Mouse (Mus musculus): ENCODE measurements at regions not wholly inside any gene's neighbourhood (a gene's known extent, or its start where the extent isn't known, plus 50 kb on each side); places are given as distances from the start of the nearest gene placed in this dataset.

GRCm38 (mm10) chr3:21361069-21361468 lies 715.4 kb upstream of the Tbl1xr1 start:
- Histone ChIP-seq H3K4me3 (ENCODE audit: insufficient read depth, low read length) (no peak overlapping the region), H3K4me1 (ENCODE audit: control insufficient read depth, insufficient read depth, low read length) (no peaks in the 10 kb centered on the region), H3K27ac (ENCODE audit: insufficient read depth, low read length) (no peak overlapping the region)
- no peak for TF ChIP-seq CTCF (IDR thresholded peaks at IDR 0.05; ENCODE audit: borderline replicate concordance, insufficient read depth, low read length)
- TF ChIP-seq POLR2A (IDR thresholded peaks at IDR 0.05; ENCODE audit: low read depth, low read length), result no peak

- no peak overlapping the region; the same call in 1 of the 2 replicates for H3K27ac ChIP-seq (ENCODE audit: insufficient read depth, low read length)
- H3K4me1 ChIP-seq (ENCODE audit: control insufficient read depth, insufficient read depth, low read length), result no peaks in the 10 kb centered on the region
- TF ChIP-seq CTCF (IDR thresholded peaks at IDR 0.05; ENCODE audit: borderline replicate concordance, insufficient read depth, low read length), result no peak
- no peak for TF ChIP-seq POLR2A (IDR thresholded peaks at IDR 0.05; ENCODE audit: low read depth, low read length)
- no peak overlapping the region for H3K4me3 ChIP-seq (ENCODE audit: insufficient read depth, low read length)
These were observed 696.6 kb upstream of the Tbl1xr1 start for GRCm38 (mm10) chr3:21379816-21380215.

GRCm38 (mm10) chr3:21381072-21381471 lies 695.4 kb upstream of the Tbl1xr1 start:
- Histone ChIP-seq H3K4me3 (ENCODE audit: insufficient read depth, low read length) (no peak overlapping the region), H3K4me1 (ENCODE audit: control insufficient read depth, insufficient read depth, low read length) (no peaks in the 10 kb centered on the region), H3K27ac (ENCODE audit: insufficient read depth, low read length) (no peak overlapping the region)
- no peak for TF ChIP-seq CTCF (IDR thresholded peaks at IDR 0.05; ENCODE audit: borderline replicate concordance, insufficient read depth, low read length)

- Histone ChIP-seq H3K4me3 (ENCODE audit: insufficient read depth, low read length) (no peak overlapping the region), H3K27ac (ENCODE audit: insufficient read depth, low read length) (no peak overlapping the region), H3K4me1 (ENCODE audit: control insufficient read depth, insufficient read depth, low read length) (peaks cover 7% of the 10 kb centered on the region)
- TF ChIP-seq POLR2A (IDR thresholded peaks at IDR 0.05; ENCODE audit: low read depth, low read length), result no peak
These were observed 672.9 kb upstream of the Tbl1xr1 start for GRCm38 (mm10) chr3:21403551-21403950.

GRCm38 (mm10) chr3:21404058-21404457 lies 672.4 kb upstream of the Tbl1xr1 start:
- H3K27ac ChIP-seq (ENCODE audit: insufficient read depth, low read length), result no peak overlapping the region
- H3K4me1 ChIP-seq (ENCODE audit: control insufficient read depth, insufficient read depth, low read length), result peaks cover 7% of the 10 kb centered on the region
- no peak overlapping the region for H3K4me3 ChIP-seq (ENCODE audit: insufficient read depth, low read length)
- no peak for TF ChIP-seq CTCF (IDR thresholded peaks at IDR 0.05; ENCODE audit: borderline replicate concordance, insufficient read depth, low read length)
- no peak for TF ChIP-seq POLR2A (IDR thresholded peaks at IDR 0.05; ENCODE audit: low read depth, low read length)

- Histone ChIP-seq H3K4me3 (ENCODE audit: insufficient read depth, low read length) (no peak overlapping the region), H3K4me1 (ENCODE audit: control insufficient read depth, insufficient read depth, low read length) (peaks cover 7% of the 10 kb centered on the region), H3K27ac (ENCODE audit: insufficient read depth, low read length) (no peak overlapping the region)
- TF ChIP-seq POLR2A (IDR thresholded peaks at IDR 0.05; ENCODE audit: low read depth, low read length) (no peak), CTCF (IDR thresholded peaks at IDR 0.05; ENCODE audit: borderline replicate concordance, insufficient read depth, low read length) (no peak)
These were observed 669.4 kb upstream of the Tbl1xr1 start for GRCm38 (mm10) chr3:21407077-21407476.

- no peak for TF ChIP-seq CTCF (IDR thresholded peaks at IDR 0.05; ENCODE audit: borderline replicate concordance, insufficient read depth, low read length)
- Histone ChIP-seq H3K4me3 (ENCODE audit: insufficient read depth, low read length) (no peak overlapping the region), H3K4me1 (ENCODE audit: control insufficient read depth, insufficient read depth, low read length) (peaks cover 2% of the 10 kb centered on the region; the same call in 1 of the 2 replicates), H3K27ac (ENCODE audit: insufficient read depth, low read length) (no peak overlapping the region)
These were observed 664.4 kb upstream of the Tbl1xr1 start for GRCm38 (mm10) chr3:21412010-21412409.

- Histone ChIP-seq H3K4me1 (ENCODE audit: control insufficient read depth, insufficient read depth, low read length) (no peaks in the 10 kb centered on the region), H3K27ac (ENCODE audit: insufficient read depth, low read length) (no peak overlapping the region), H3K4me3 (ENCODE audit: insufficient read depth, low read length) (no peak overlapping the region)
- TF ChIP-seq POLR2A (IDR thresholded peaks at IDR 0.05; ENCODE audit: low read depth, low read length) (no peak), CTCF (IDR thresholded peaks at IDR 0.05; ENCODE audit: borderline replicate concordance, insufficient read depth, low read length) (no peak)
These were observed 653.3 kb upstream of the Tbl1xr1 start for GRCm38 (mm10) chr3:21423139-21423538.

GRCm38 (mm10) chr3:21426538-21426937 lies 649.9 kb upstream of the Tbl1xr1 start:
- H3K4me3 ChIP-seq (ENCODE audit: insufficient read depth, low read length), result no peak overlapping the region
- TF ChIP-seq POLR2A (IDR thresholded peaks at IDR 0.05; ENCODE audit: low read depth, low read length), result no peak
- no peak for TF ChIP-seq CTCF (IDR thresholded peaks at IDR 0.05; ENCODE audit: borderline replicate concordance, insufficient read depth, low read length)
- H3K27ac ChIP-seq (ENCODE audit: insufficient read depth, low read length), result no peak overlapping the region
- H3K4me1 ChIP-seq (ENCODE audit: control insufficient read depth, insufficient read depth, low read length), result no peaks in the 10 kb centered on the region

- peak overlapping the region; percentile 22; the same call in 1 of the 2 replicates for H3K27ac ChIP-seq (ENCODE audit: insufficient read depth, low read length)
- no peak overlapping the region for H3K4me3 ChIP-seq (ENCODE audit: insufficient read depth, low read length)
- no peaks in the 10 kb centered on the region for H3K4me1 ChIP-seq (ENCODE audit: control insufficient read depth, insufficient read depth, low read length)
- TF ChIP-seq CTCF (IDR thresholded peaks at IDR 0.05; ENCODE audit: borderline replicate concordance, insufficient read depth, low read length) (no peak), POLR2A (IDR thresholded peaks at IDR 0.05; ENCODE audit: low read depth, low read length) (no peak)
These were observed 648.9 kb upstream of the Tbl1xr1 start for GRCm38 (mm10) chr3:21427408-21428031.

- Histone ChIP-seq H3K4me1 (ENCODE audit: control insufficient read depth, insufficient read depth, low read length) (no peaks in the 10 kb centered on the region), H3K4me3 (ENCODE audit: insufficient read depth, low read length) (no peak overlapping the region), H3K27ac (ENCODE audit: insufficient read depth, low read length) (peak overlapping the region; percentile 22; the same call in 1 of the 2 replicates)
- TF ChIP-seq POLR2A (IDR thresholded peaks at IDR 0.05; ENCODE audit: low read depth, low read length) (no peak), CTCF (IDR thresholded peaks at IDR 0.05; ENCODE audit: borderline replicate concordance, insufficient read depth, low read length) (no peak)
These were observed 648.3 kb upstream of the Tbl1xr1 start for GRCm38 (mm10) chr3:21428120-21428519.

Measured in embryonic fibroblast, embryonic 13.5 days (primary cell).